Mouse (Mus musculus) small intestine, adult 2 months (tissue): ENCODE results near the gene Mpeg1. TPM values are rescaled to one million over a fixed set of nuclear protein-coding genes. Genes with fewer than 3 reads are reported as not detected.

ENCODE experiments used
- H3K27ac ChIP-seq: fragments of 200-500 bp; 2 replicates; pipeline ENCODE4 v1.5.1; 2012; ENCODE audit warnings: low read depth, low read length, control low read depth, inconsistent platforms; ENCODE audit not compliant: insufficient read depth
- H3K27me3 ChIP-seq: fragments of 200-500 bp; 2 replicates; pipeline ENCODE4 v1.6.1; 2012; ENCODE audit warnings: mild to moderate bottlenecking, moderate library complexity, low read length, inconsistent platforms; ENCODE audit not compliant: control insufficient read depth, insufficient read depth
- H3K36me3 ChIP-seq: fragments of 200-500 bp; 2 replicates; pipeline ENCODE4 v1.6.1; 2012; ENCODE audit warnings: mild to moderate bottlenecking, low read length, control low read depth, inconsistent platforms; ENCODE audit not compliant: control insufficient read depth, insufficient read depth
- H3K4me1 ChIP-seq: fragments of 200-500 bp; 2 replicates; pipeline ENCODE4 v1.6.1; 2012; ENCODE audit warnings: low read length, inconsistent platforms, mixed read lengths; ENCODE audit not compliant: control insufficient read depth, insufficient read depth, insufficient read length
- H3K4me3 ChIP-seq: fragments of 200-500 bp; 2 replicates; pipeline ENCODE4 v1.5.1; 2012; ENCODE audit warnings: low read depth, mild to moderate bottlenecking, control low read depth, inconsistent platforms, low read length, moderate library complexity
- CTCF ChIP-seq: fragments of 200-500 bp; IDR thresholded peaks from 2 replicates; pipeline ENCODE4 v1.5.1; 2012; ENCODE audit warnings: low read depth, mild to moderate bottlenecking, control low read depth, inconsistent platforms, low read length, moderate library complexity, mixed read lengths; ENCODE audit not compliant: insufficient replicate concordance, insufficient read length; ENCODE audit errors: extremely low read depth
- POLR2A ChIP-seq: fragments of 200-500 bp; IDR thresholded peaks from 2 replicates; pipeline ENCODE4 v1.6.1; 2012; ENCODE audit warnings: low read depth, mild to moderate bottlenecking, control low read depth, inconsistent platforms, low read length, moderate library complexity
- WGBS: fragments of 180-500 bp; shearing (Covaris S2); methylation state at CpG from one replicate; pipeline ENCODE4 v1.1.7; 2018; 5-methylcytosine and 5-hydroxymethylcytosine counted together
- polyA plus RNA-seq: library from polyadenylated mRNA; depleted of rRNA; stranded (reverse); fragments of >200 nt; gene quantifications from 2 replicates; pipeline ENCODE4 v1.2.3, GENCODE M21; 2012

Gene Mpeg1
- polyA plus RNA-seq, 1 experiment: 3.5 TPM

- TF ChIP-seq POLR2A (no peak), CTCF (no peak)
- 89% methylated on average over 10 of the region's 10 CpGs for WGBS
- Histone ChIP-seq H3K27me3 (no peaks in the 10 kb centered on the region), H3K4me1 (no peaks in the 10 kb centered on the region), H3K27ac (no peak overlapping the region), H3K36me3 (peaks cover 9% of the 10 kb centered on the region), H3K4me3 (no peak overlapping the region)
Observed at GRCm38 (mm10) chr19:12465530-12466144, 5.1 kb downstream of the Mpeg1 start.

GRCm38 (mm10) chr19:12466204-12466603 is 5.6 kb downstream of the Mpeg1 start:
- TF ChIP-seq CTCF (peak; percentile 66; the same call in 1 of the 2 replicates), POLR2A (no peak)
- Histone ChIP-seq H3K27me3 (no peaks in the 10 kb centered on the region), H3K4me3 (no peak overlapping the region), H3K4me1 (no peaks in the 10 kb centered on the region), H3K36me3 (peaks cover 9% of the 10 kb centered on the region), H3K27ac (no peak overlapping the region)
- 14% methylated on average over 7 of the region's 7 CpGs for WGBS

GRCm38 (mm10) chr19:12467436-12467835 is 6.9 kb downstream of the Mpeg1 start:
- 75% methylated on average over 5 of the region's 5 CpGs for WGBS
- Histone ChIP-seq H3K4me3 (no peak overlapping the region), H3K4me1 (peaks cover 4% of the 10 kb centered on the region; the same call in 1 of the 2 replicates), H3K27ac (no peak overlapping the region), H3K27me3 (no peaks in the 10 kb centered on the region), H3K36me3 (peaks cover 9% of the 10 kb centered on the region)
- TF ChIP-seq CTCF: peak; percentile 38; the same call in 1 of the 2 replicates
- no peak for TF ChIP-seq POLR2A

GRCm38 (mm10) chr19:12471866-12472265 is 11.3 kb downstream of the Mpeg1 start:
- Histone ChIP-seq H3K36me3 (peaks cover 9% of the 10 kb centered on the region), H3K4me3 (no peak overlapping the region), H3K27ac (peak overlapping the region; percentile 81), H3K27me3 (no peaks in the 10 kb centered on the region), H3K4me1 (peaks cover 25% of the 10 kb centered on the region)
- no peak for TF ChIP-seq POLR2A
- no peak for TF ChIP-seq CTCF
- WGBS: 9% methylated on average over 3 of the region's 3 CpGs

GRCm38 (mm10) chr19:12472381-12472976 is 11.9 kb downstream of the Mpeg1 start:
- H3K36me3 ChIP-seq: peaks cover 9% of the 10 kb centered on the region
- 20% methylated on average over 5 of the region's 5 CpGs for WGBS
- peaks cover 26% of the 10 kb centered on the region for H3K4me1 ChIP-seq
- no peak overlapping the region for H3K4me3 ChIP-seq
- H3K27me3 ChIP-seq: no peaks in the 10 kb centered on the region
- H3K27ac ChIP-seq: peak overlapping the region; percentile 81
- no peak for TF ChIP-seq POLR2A
- no peak for TF ChIP-seq CTCF

- Histone ChIP-seq H3K36me3 (peaks cover 13% of the 10 kb centered on the region), H3K4me3 (no peak overlapping the region), H3K27ac (peak overlapping the region; percentile 81), H3K27me3 (no peaks in the 10 kb centered on the region), H3K4me1 (peaks cover 31% of the 10 kb centered on the region)
- TF ChIP-seq POLR2A (no peak), CTCF (no peak)
- 57% methylated on average over 4 of the region's 4 CpGs for WGBS
Observed at GRCm38 (mm10) chr19:12473201-12473641, 12.6 kb downstream of the Mpeg1 start.

- Histone ChIP-seq H3K27ac (peak overlapping the region; percentile 75), H3K36me3 (peaks cover 11% of the 10 kb centered on the region), H3K4me1 (peaks cover 31% of the 10 kb centered on the region), H3K27me3 (no peaks in the 10 kb centered on the region), H3K4me3 (no peak overlapping the region)
- 89% methylated on average over 4 of the region's 4 CpGs for WGBS
- no peak for TF ChIP-seq POLR2A
- no peak for TF ChIP-seq CTCF
Observed at GRCm38 (mm10) chr19:12473951-12474350, 13.4 kb downstream of the Mpeg1 start.
